Mouse (Mus musculus) bone marrow macrophage, adult 2 months (primary cell): ENCODE results near the gene Gdpd1.

Experiments
- CTCF ChIP-seq: IDR thresholded peaks from 2 replicates; pipeline ENCODE4 v1.5.1; 2012; ENCODE audit warnings: low read depth, mild to moderate bottlenecking, low read length, moderate library complexity
- POLR2A ChIP-seq: IDR thresholded peaks from 2 replicates; pipeline ENCODE4 v1.6.1; 2012; ENCODE audit warnings: mild to moderate bottlenecking, low read depth, low read length, borderline replicate concordance

GRCm38 (mm10) chr11:87019431-87019830 lies 54.4 kb downstream of the Gdpd1 start:
- no peak for TF ChIP-seq POLR2A
- TF ChIP-seq CTCF: no peak
